Mouse (Mus musculus): Measurements from ENCODE around the gene Ptpn21. TPM values are rescaled to one million over a fixed set of nuclear protein-coding genes. Genes with fewer than 3 reads are reported as not detected.

Gene Ptpn21
- polyA plus RNA-seq, 1 experiment from 2014 or later, result 6.2 TPM

GRCm38 (mm10) chr12:98683574-98683973, 53.6 kb downstream of the Ptpn21 start:
- Histone ChIP-seq H3K27ac (replicated peaks; ENCODE audit: low read depth, low read length) (no peak overlapping the region), H3K4me1 (ENCODE audit: control insufficient read depth, insufficient read depth, low read length) (no peaks in the 10 kb centered on the region), H3K27me3 (ENCODE audit: control insufficient read depth, insufficient read depth, low read length) (no peaks in the 10 kb centered on the region), H3K9me3 (ENCODE audit: control insufficient read depth, low read length) (no peaks in the 10 kb centered on the region), H3K4me3 (ENCODE audit: low read depth, low read length) (no peak overlapping the region), H3K9ac (ENCODE audit: low read length) (no peak overlapping the region), H3K4me2 (ENCODE audit: low read depth, severe bottlenecking) (no peak overlapping the region), H3K36me3 (ENCODE audit: control insufficient read depth, insufficient read depth, low read length) (peaks cover 4% of the 10 kb centered on the region; the same call in 1 of the 2 replicates)
- DNase-seq (ENCODE audit: low spot score) (no peak), ATAC-seq (ENCODE audit: insufficient number of reproducible peaks, low FRiP score, low TSS enrichment, low read depth) (no peak)
- 71% methylated on average over 6 of the region's 6 CpGs for WGBS

- no peak overlapping the region for H3K27ac ChIP-seq (replicated peaks; ENCODE audit: low read depth, low read length)
- DNase-seq (ENCODE audit: low spot score) (no peak), ATAC-seq (ENCODE audit: insufficient number of reproducible peaks, low FRiP score, low TSS enrichment, low read depth) (no peak)
- WGBS, result 74% methylated on average over 11 of the region's 11 CpGs
- no peak overlapping the region for H3K9ac ChIP-seq (ENCODE audit: low read length)
- no peaks in the 10 kb centered on the region for H3K4me1 ChIP-seq (ENCODE audit: control insufficient read depth, insufficient read depth, low read length)
- no peaks in the 10 kb centered on the region for H3K9me3 ChIP-seq (ENCODE audit: control insufficient read depth, low read length)
- peaks cover 4% of the 10 kb centered on the region; the same call in 1 of the 2 replicates for H3K36me3 ChIP-seq (ENCODE audit: control insufficient read depth, insufficient read depth, low read length)
- no peaks in the 10 kb centered on the region for H3K27me3 ChIP-seq (ENCODE audit: control insufficient read depth, insufficient read depth, low read length)
- H3K4me3 ChIP-seq (ENCODE audit: low read depth, low read length), result no peak overlapping the region
- H3K4me2 ChIP-seq (ENCODE audit: low read depth, severe bottlenecking), result no peak overlapping the region
Measured at GRCm38 (mm10) chr12:98683171-98683570, 54.0 kb downstream of the Ptpn21 start.

DNA sequence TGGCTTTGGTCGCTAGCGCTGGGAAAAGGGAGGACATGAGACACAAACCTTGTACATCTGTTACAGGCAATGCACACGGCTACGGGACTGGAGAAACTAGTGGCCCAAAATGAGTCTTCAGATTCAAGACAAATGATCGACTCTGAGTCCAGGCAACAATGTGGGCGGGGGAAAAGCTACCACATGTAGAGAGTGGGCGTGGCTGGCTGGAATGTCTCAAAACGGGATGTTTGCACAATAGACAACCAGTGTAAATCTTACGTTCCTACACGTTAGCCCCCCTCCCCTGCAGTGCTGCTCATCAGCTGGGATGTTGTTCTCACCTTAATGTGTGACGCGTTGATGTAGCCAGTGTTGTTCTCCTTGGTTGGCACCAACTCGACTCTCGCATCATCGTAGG, 55.0 kb downstream of the Ptpn21 start:
- no peak overlapping the region for H3K9ac ChIP-seq (ENCODE audit: low read length)
- H3K36me3 ChIP-seq (ENCODE audit: control insufficient read depth, insufficient read depth, low read length), result peaks cover 4% of the 10 kb centered on the region; the same call in 1 of the 2 replicates
- H3K4me2 ChIP-seq (ENCODE audit: low read depth, severe bottlenecking), result no peak overlapping the region
- no peak for ATAC-seq (ENCODE audit: insufficient number of reproducible peaks, low FRiP score, low TSS enrichment, low read depth)
- DNase-seq (ENCODE audit: low spot score), result no peak
- no peak overlapping the region for H3K4me3 ChIP-seq (ENCODE audit: low read depth, low read length)
- no peaks in the 10 kb centered on the region for H3K4me1 ChIP-seq (ENCODE audit: control insufficient read depth, insufficient read depth, low read length)
- no peak overlapping the region for H3K27ac ChIP-seq (replicated peaks; ENCODE audit: low read depth, low read length)
- WGBS, result 92% methylated on average over 15 of the region's 15 CpGs
- H3K27me3 ChIP-seq (ENCODE audit: control insufficient read depth, insufficient read depth, low read length), result no peaks in the 10 kb centered on the region
- H3K9me3 ChIP-seq (ENCODE audit: control insufficient read depth, low read length), result no peaks in the 10 kb centered on the region

DNA sequence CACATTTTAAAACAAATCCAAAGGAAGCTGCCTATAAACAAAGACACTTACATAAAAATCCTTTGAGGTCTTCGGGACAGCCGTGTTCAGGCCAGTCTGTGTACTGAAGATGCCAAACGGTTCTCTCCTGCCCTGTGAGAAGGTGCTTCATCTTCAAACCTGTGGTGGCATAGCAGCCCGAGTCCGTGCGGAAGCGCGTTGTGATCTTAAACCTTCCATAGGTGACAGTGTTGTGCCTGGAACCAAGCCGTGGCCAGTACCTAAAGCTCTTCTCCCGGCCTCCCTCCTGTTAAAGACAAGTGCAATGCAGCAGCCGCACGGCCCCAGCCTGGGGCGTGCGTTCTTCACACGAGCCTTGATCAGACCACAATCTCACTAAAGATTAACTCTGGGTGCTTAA, 57.3 kb downstream of the Ptpn21 start:
- 90% methylated on average over 15 of the region's 15 CpGs for WGBS
- ATAC-seq (ENCODE audit: insufficient number of reproducible peaks, low FRiP score, low TSS enrichment, low read depth), result no peak

GRCm38 (mm10) chr12:98677336-98677735, 59.9 kb downstream of the Ptpn21 start:
- Histone ChIP-seq H3K9me3 (ENCODE audit: control insufficient read depth, low read length) (no peaks in the 10 kb centered on the region), H3K4me2 (ENCODE audit: low read depth, severe bottlenecking) (no peak overlapping the region), H3K4me1 (ENCODE audit: control insufficient read depth, insufficient read depth, low read length) (no peaks in the 10 kb centered on the region), H3K4me3 (ENCODE audit: low read depth, low read length) (no peak overlapping the region), H3K36me3 (ENCODE audit: control insufficient read depth, insufficient read depth, low read length) (peaks cover 4% of the 10 kb centered on the region; the same call in 1 of the 2 replicates), H3K9ac (ENCODE audit: low read length) (no peak overlapping the region), H3K27ac (replicated peaks; ENCODE audit: low read depth, low read length) (no peak overlapping the region), H3K27me3 (ENCODE audit: control insufficient read depth, insufficient read depth, low read length) (no peaks in the 10 kb centered on the region)
- WGBS, result 54% methylated on average over 14 of the region's 14 CpGs
- ATAC-seq (ENCODE audit: insufficient number of reproducible peaks, low FRiP score, low TSS enrichment, low read depth), result no peak
- DNase-seq (ENCODE audit: low spot score), result no peak

More for the DNA sequence above, 57.3 kb downstream of the Ptpn21 start:
- Histone ChIP-seq H3K4me1 (ENCODE audit: control insufficient read depth, insufficient read depth, low read length) (no peaks in the 10 kb centered on the region), H3K4me3 (ENCODE audit: low read depth, low read length) (no peak overlapping the region), H3K36me3 (ENCODE audit: control insufficient read depth, insufficient read depth, low read length) (peaks cover 4% of the 10 kb centered on the region; the same call in 1 of the 2 replicates), H3K9me3 (ENCODE audit: control insufficient read depth, low read length) (no peaks in the 10 kb centered on the region), H3K27ac (replicated peaks; ENCODE audit: low read depth, low read length) (no peak overlapping the region), H3K4me2 (ENCODE audit: low read depth, severe bottlenecking) (no peak overlapping the region), H3K9ac (ENCODE audit: low read length) (no peak overlapping the region), H3K27me3 (ENCODE audit: control insufficient read depth, insufficient read depth, low read length) (no peaks in the 10 kb centered on the region)
- DNase-seq (ENCODE audit: low spot score), result no peak

DNA sequence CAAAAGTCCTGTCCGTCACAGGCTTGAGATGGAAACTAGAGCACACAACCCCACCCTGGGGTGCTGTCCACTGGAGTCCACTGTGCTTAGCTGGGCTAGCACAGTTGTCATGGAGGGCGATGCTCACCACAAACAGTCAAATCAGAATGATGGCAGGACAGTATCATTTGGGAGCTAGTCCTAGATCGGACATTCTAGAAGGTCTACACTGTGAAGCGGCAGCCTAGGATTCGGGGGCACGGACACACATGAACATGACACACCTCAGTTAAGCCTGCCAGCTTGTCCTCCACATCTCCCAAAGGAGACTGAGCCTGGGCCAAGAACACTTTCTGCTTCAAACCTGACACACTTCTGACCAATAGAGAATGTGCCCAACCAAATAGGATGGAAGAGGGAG, 60.3 kb downstream of the Ptpn21 start:
- WGBS, result 93% methylated on average over 6 of the region's 6 CpGs
- no peak overlapping the region for H3K4me3 ChIP-seq (ENCODE audit: low read depth, low read length)
- ATAC-seq (ENCODE audit: insufficient number of reproducible peaks, low FRiP score, low TSS enrichment, low read depth), result no peak

DNA sequence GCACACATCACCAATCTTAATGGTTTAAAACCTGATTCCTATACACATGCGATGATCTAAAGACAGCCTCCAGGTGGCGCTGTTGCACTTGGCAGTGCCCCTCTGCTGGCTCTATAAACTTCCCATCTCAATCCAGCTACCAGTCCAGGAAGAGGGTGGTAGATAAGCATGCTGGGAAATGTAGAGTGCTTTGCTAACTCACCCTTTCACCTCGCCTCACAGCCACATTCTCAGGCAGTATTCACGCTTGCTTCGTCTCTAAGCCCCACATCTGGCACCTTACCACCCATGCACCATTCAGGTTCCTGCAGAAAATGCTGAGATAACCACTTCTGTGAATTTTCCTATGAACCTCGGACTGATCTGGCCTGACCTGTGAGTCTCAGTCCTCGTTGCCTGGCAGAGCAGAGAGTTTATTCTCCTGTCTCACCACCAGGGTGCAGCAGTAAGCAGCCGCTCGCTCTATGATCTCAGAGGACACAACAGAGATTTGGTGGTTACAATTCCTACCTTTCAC, 62.5 kb downstream of the Ptpn21 start:
- Histone ChIP-seq H3K4me2 (ENCODE audit: low read depth, severe bottlenecking) (peak overlapping the region; percentile 43), H3K9me3 (ENCODE audit: control insufficient read depth, low read length) (no peaks in the 10 kb centered on the region), H3K36me3 (ENCODE audit: control insufficient read depth, insufficient read depth, low read length) (0 out of 2 replicates have a peak, but pooled peaks cover 3% of the 10 kb centered on the region), H3K27ac (replicated peaks; ENCODE audit: low read depth, low read length) (no peak overlapping the region), H3K27me3 (ENCODE audit: control insufficient read depth, insufficient read depth, low read length) (no peaks in the 10 kb centered on the region), H3K9ac (ENCODE audit: low read length) (no peak overlapping the region), H3K4me3 (ENCODE audit: low read depth, low read length) (0 out of 2 replicates have a peak overlapping the region, but pooled peaks have one; percentile 14), H3K4me1 (ENCODE audit: control insufficient read depth, insufficient read depth, low read length) (no peaks in the 10 kb centered on the region)
- WGBS, result 9% methylated on average over 9 of the region's 9 CpGs
- DNase-seq (ENCODE audit: low spot score) (peak; percentile 83), ATAC-seq (ENCODE audit: insufficient number of reproducible peaks, low FRiP score, low TSS enrichment, low read depth) (peak; percentile 83)

More for the DNA sequence above, 60.3 kb downstream of the Ptpn21 start:
- Histone ChIP-seq H3K4me2 (ENCODE audit: low read depth, severe bottlenecking) (no peak overlapping the region), H3K9ac (ENCODE audit: low read length) (no peak overlapping the region), H3K4me1 (ENCODE audit: control insufficient read depth, insufficient read depth, low read length) (no peaks in the 10 kb centered on the region), H3K27me3 (ENCODE audit: control insufficient read depth, insufficient read depth, low read length) (no peaks in the 10 kb centered on the region), H3K9me3 (ENCODE audit: control insufficient read depth, low read length) (no peaks in the 10 kb centered on the region), H3K27ac (replicated peaks; ENCODE audit: low read depth, low read length) (no peak overlapping the region), H3K36me3 (ENCODE audit: control insufficient read depth, insufficient read depth, low read length) (peaks cover 4% of the 10 kb centered on the region; the same call in 1 of the 2 replicates)
- no peak for DNase-seq (ENCODE audit: low spot score)

DNA sequence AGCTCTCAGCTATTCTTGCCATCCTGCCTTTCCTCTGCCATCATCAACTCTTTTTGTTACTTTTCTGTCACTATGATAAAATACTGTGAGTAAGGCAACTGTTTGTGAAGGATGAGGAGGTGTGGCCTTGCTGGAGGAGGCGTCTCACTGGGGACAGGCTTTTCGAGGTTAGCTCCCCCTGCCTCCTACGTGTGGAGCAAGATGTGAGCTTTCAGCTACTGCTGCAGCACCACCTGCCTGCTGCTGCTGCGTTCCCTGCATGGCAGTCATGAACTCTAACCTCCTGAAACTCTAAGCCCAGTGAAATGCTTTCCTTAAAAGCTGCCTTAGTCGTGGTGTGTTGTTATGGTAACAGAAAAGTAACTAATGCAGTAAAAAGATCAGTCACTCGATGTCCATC, 63.3 kb downstream of the Ptpn21 start:
- WGBS, result 61% methylated on average over 6 of the region's 6 CpGs

GRCm38 (mm10) chr12:98670429-98670828, 66.8 kb downstream of the Ptpn21 start:
- Histone ChIP-seq H3K4me2 (ENCODE audit: low read depth, severe bottlenecking) (no peak overlapping the region), H3K9ac (ENCODE audit: low read length) (no peak overlapping the region), H3K36me3 (ENCODE audit: control insufficient read depth, insufficient read depth, low read length) (no peaks in the 10 kb centered on the region), H3K4me1 (ENCODE audit: control insufficient read depth, insufficient read depth, low read length) (no peaks in the 10 kb centered on the region), H3K27ac (replicated peaks; ENCODE audit: low read depth, low read length) (no peak overlapping the region), H3K27me3 (ENCODE audit: control insufficient read depth, insufficient read depth, low read length) (no peaks in the 10 kb centered on the region), H3K4me3 (ENCODE audit: low read depth, low read length) (no peak overlapping the region), H3K9me3 (ENCODE audit: control insufficient read depth, low read length) (no peaks in the 10 kb centered on the region)
- no peak for DNase-seq (ENCODE audit: low spot score)
- no peak for ATAC-seq (ENCODE audit: insufficient number of reproducible peaks, low FRiP score, low TSS enrichment, low read depth)
- 86% methylated on average over 4 of the region's 4 CpGs for WGBS

More for the DNA sequence above, 63.3 kb downstream of the Ptpn21 start:
- Histone ChIP-seq H3K36me3 (ENCODE audit: control insufficient read depth, insufficient read depth, low read length) (no peaks in the 10 kb centered on the region), H3K4me1 (ENCODE audit: control insufficient read depth, insufficient read depth, low read length) (no peaks in the 10 kb centered on the region), H3K27ac (replicated peaks; ENCODE audit: low read depth, low read length) (no peak overlapping the region), H3K9ac (ENCODE audit: low read length) (no peak overlapping the region), H3K9me3 (ENCODE audit: control insufficient read depth, low read length) (no peaks in the 10 kb centered on the region), H3K27me3 (ENCODE audit: control insufficient read depth, insufficient read depth, low read length) (no peaks in the 10 kb centered on the region), H3K4me3 (ENCODE audit: low read depth, low read length) (no peak overlapping the region), H3K4me2 (ENCODE audit: low read depth, severe bottlenecking) (no peak overlapping the region)
- DNase-seq (ENCODE audit: low spot score), result no peak
- no peak for ATAC-seq (ENCODE audit: insufficient number of reproducible peaks, low FRiP score, low TSS enrichment, low read depth)
